Mouse (Mus musculus) ES-E14 (cell line): ENCODE data around the gene Rptor.

Source experiments
- CHD2 ChIP-seq: IDR thresholded peaks from 2 replicates; pipeline ENCODE4 v1.6.1; 2014; ENCODE audit warnings: mild to moderate bottlenecking, low read depth, low read length, inconsistent platforms
- HCFC1 ChIP-seq: IDR thresholded peaks from 2 replicates; pipeline ENCODE4 v1.6.1; 2012; ENCODE audit warnings: low read length, inconsistent platforms, borderline replicate concordance; ENCODE audit not compliant: insufficient read depth
- MAFK ChIP-seq: IDR thresholded peaks from 2 replicates; pipeline ENCODE4 v1.6.1; 2014; ENCODE audit warnings: mild to moderate bottlenecking, low read depth, low read length, inconsistent platforms; ENCODE audit not compliant: insufficient read depth

DNA sequence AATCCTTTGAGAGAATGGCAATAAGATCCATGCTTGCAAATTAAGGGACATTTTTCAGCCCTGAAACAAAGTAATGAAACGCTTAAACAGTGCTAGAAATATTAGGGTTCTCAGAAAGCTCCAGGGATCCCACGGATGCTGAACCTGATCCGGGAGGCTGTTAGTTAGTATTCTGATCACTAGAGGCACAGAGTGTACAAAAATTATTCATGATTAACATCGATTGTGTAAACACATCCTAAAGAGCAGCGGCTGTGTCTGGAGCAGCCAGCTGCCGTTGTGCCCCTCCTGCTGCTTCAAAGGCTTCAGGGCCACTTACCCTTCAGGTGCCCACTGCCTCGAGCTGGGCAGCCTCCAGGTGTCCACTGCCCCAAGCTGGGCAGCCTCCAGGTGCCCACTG is 185.8 kb downstream of the Rptor start:
- TF ChIP-seq CHD2, result no peak
- no peak for TF ChIP-seq MAFK
- TF ChIP-seq HCFC1, result no peak
